ENCODE assay signal across 18 mouse cellular contexts in the genomic region with DNA sequence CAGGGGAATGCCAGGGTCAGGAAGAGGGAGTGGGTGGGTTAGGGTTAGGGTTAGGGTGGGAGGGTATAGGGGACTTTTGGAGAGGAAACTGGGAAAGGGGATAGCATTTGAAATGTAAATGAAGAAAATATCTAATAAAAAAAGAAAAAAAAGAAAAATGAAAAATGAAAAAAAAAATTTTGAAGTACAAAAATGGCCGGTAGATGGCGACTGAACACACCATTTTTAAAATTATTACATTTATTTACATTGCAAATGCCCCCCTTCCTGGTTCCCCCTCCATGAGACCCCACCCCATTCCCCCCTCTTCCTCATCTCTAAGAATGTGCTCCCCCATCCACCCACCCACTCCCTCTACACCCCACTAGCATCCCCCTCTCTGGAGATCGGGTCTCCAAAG. TPM values are rescaled to one million over a fixed set of nuclear protein-coding genes. Genes with fewer than 3 reads are reported as not detected.
DNase-seq lines count a peak whose midpoint lies in the region; TF ChIP-seq lines count a peak whose summit lies in the region.
"Had no signal": no experiment of that assay in that cellular context is flagged by ENCODE, and none has a peak within 500 bp of the region (broad histone marks: within the 10 kb centered on the region; RNA-seq: fewer than 3 reads in every experiment).

No protein-coding gene starts in this region.

- peak; percentile 31; the same call in 1 of the 2 replicates for TF ChIP-seq CTCF in gastrocnemius, adult 2 months (IDR thresholded peaks at IDR 0.05)
- peak; percentile 38 for TF ChIP-seq CTCF in left cerebral cortex, adult 2 months (IDR thresholded peaks at IDR 0.05)

- H3K27ac ChIP-seq in gastrocnemius, adult 2 months: no peak overlapping the region
- H3K27ac ChIP-seq in left cerebral cortex, adult 2 months: no peak overlapping the region
- H3K27ac ChIP-seq: embryonic facial prominence, embryonic 10.5 days; hindbrain, embryonic 13.5 days; hindbrain, postnatal 0 days had no signal

- no peak overlapping the region for H3K4me3 ChIP-seq in gastrocnemius, adult 2 months
- no peak overlapping the region for H3K4me3 ChIP-seq in left cerebral cortex, adult 2 months
- H3K4me3 ChIP-seq: embryonic facial prominence, embryonic 10.5 days; hindbrain, embryonic 13.5 days had no signal

- DNase-seq in gastrocnemius, adult 2 months: no peak
- no peak for DNase-seq in gastrocnemius, postnatal 25 days
- no peak for DNase-seq in left cerebral cortex, adult 2 months (ENCODE audit: extremely low spot score in 1 of 2, low spot score in 2 of 2)
- no peak for DNase-seq in left cerebral cortex, adult 18-20 months (ENCODE audit: low spot score in 2 of 2)
- peak; percentile 10 for DNase-seq in NIH3T3 (ENCODE audit: low read depth)
- no peak for DNase-seq in ovary, postnatal 10 days (ENCODE audit: low spot score)
- no peak for DNase-seq in cerebellum, adult 9-10 months
- DNase-seq: adrenal gland, adult 2 months; adrenal gland, postnatal 25 days; cerebellum, adult 18-20 months; cerebellum, postnatal 10 days; gastrocnemius, postnatal 10 days; heart, postnatal 10 days had no signal

- intact Hi-C loops in gastrocnemius, adult 2 months (cut with DNase I): no loop called here
- intact Hi-C loops in left cerebral cortex, adult 2 months (cut with DNase I): no loop called here

RNA-seq across cellular contexts. Expression of a gene that starts 9.6 kb away (rescaled TPM):
- total RNA-seq in gastrocnemius, adult 2 months (2021): not detected
- not detected for total RNA-seq in gastrocnemius, postnatal 25 days (2021)
- not detected for total RNA-seq in left cerebral cortex, adult 2 months (2021)
- total RNA-seq in left cerebral cortex, adult 18-20 months (2021): not detected
- total RNA-seq: adrenal gland, postnatal 25 days; ES-E14; gastrocnemius, postnatal 10 days; heart, postnatal 10 days; hematopoietic stem cell, adult 5-6 weeks; hindbrain, postnatal 0 days had no signal
